Mouse (Mus musculus) bone marrow, adult 2 months (tissue): ENCODE measurements around the gene Rabif. TPM values are rescaled to one million over a fixed set of nuclear protein-coding genes. Genes with fewer than 3 reads are reported as not detected.
"Not testable (repeated sequence)": the region's sequence is repeated elsewhere in the genome, so short reads cannot be mapped to it uniquely, and the experiment has no call there.

Experiments used
- H3K27ac ChIP-seq: fragments of 200-500 bp; 2 replicates; pipeline ENCODE4 v1.5.1; 2012; ENCODE audit warnings: low read depth, mild to moderate bottlenecking, control low read depth, inconsistent platforms, low read length; ENCODE audit not compliant: control insufficient read depth, poor library complexity, insufficient read depth
- H3K4me1 ChIP-seq: fragments of 200-500 bp; 2 replicates; pipeline ENCODE4 v1.6.1; 2011; ENCODE audit warnings: low read length; ENCODE audit not compliant: control insufficient read depth, insufficient read depth
- H3K4me3 ChIP-seq: fragments of 200-500 bp; replicated peaks from 2 replicates; pipeline ENCODE3; 2011; ENCODE audit warnings: mild to moderate bottlenecking, low read depth, low read length, control low read depth; ENCODE audit not compliant: control insufficient read depth
- CTCF ChIP-seq: fragments of 200-500 bp; IDR thresholded peaks from 2 replicates; pipeline ENCODE4 v1.5.1; 2011; ENCODE audit warnings: low read length, control low read depth; ENCODE audit not compliant: control insufficient read depth, insufficient read depth
- POLR2A ChIP-seq: fragments of 200-500 bp; IDR thresholded peaks from 2 replicates; pipeline ENCODE4 v1.6.1; 2011; ENCODE audit warnings: low read depth, mild to moderate bottlenecking, control low read depth, low read length, borderline replicate concordance; ENCODE audit not compliant: control insufficient read depth
- WGBS: fragments of 180-500 bp; shearing (Covaris S2); methylation state at CpG from one replicate; pipeline ENCODE4 v1.1.7; 2018; 5-methylcytosine and 5-hydroxymethylcytosine counted together
- polyA plus RNA-seq: library from polyadenylated mRNA; stranded (reverse); fragments of >200 nt; gene quantifications from 2 replicates; pipeline ENCODE4 v1.2.4, GENCODE M21; 2011; ENCODE audit warnings: low replicate concordance; ENCODE audit not compliant: missing spikeins, insufficient read depth, insufficient read length

Rabif gene
- polyA plus RNA-seq: 10.0 and 10.9 TPM in 2 replicates

DNA sequence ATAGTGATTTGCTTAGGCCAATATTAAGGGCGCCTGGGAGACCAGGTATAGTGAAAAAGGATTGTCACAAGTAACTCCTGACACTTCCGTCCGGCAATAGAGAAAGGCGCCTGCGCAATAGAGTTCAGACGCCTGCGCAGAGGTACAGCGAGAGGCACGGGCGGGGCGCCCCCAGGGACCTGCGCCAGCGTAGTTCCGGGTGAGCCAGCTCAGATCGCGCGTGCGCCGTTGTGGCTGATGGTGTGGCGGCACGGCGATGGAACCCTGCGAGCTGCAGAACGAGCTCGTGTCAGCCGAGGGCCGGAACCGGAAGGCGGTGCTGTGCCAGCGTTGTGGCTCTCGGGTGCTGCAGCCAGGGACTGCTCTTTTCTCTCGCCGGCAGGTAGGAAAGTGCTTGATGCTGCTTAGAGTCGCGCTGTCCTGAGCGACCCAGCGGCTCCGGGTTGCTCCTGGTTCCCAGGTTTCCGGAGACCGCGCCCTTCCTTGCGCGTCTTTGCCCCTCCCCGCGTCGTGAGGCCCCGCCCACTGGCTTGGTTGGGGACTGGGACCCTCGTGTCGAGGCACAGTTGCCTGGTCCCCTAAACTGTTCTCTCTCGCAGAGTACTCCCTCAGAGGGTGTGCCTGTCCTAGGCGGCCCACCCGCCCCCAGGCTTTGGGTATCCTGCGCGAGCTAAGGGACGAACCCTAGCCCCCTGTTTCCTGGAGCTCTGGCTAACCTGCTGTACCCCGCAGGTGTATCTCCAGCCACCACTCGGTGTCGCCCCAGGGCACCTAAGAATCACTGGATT, at the start of gene Rabif:
TSS of gene Rabif (plus strand) at position 221 of the 788 bp plus-strand sequence.
- H3K27ac ChIP-seq: peak within 1 kb of the TSS; percentile 97
- peak within 1 kb of the TSS; percentile 92 for H3K4me3 ChIP-seq
- H3K4me1 ChIP-seq: peaks cover 3% of the 10 kb centered on the region; the same call in 1 of the 2 replicates
- 0% methylated on average over 58 of the region's 58 CpGs for WGBS
- TF ChIP-seq CTCF (peak; percentile 64), POLR2A (peak; percentile 94; the same call in 1 of the 2 replicates)

- no peak overlapping the region for H3K4me3 ChIP-seq
- no peak overlapping the region for H3K27ac ChIP-seq
- WGBS: 77% methylated on average over 2 of the region's 2 CpGs
- no peaks in the 10 kb centered on the region; the same call in 1 of the 2 replicates for H3K4me1 ChIP-seq
- TF ChIP-seq POLR2A (no peak), CTCF (no peak)
Measured at GRCm38 (mm10) chr1:134445418-134445817, 49.0 kb upstream of the Rabif start.

GRCm38 (mm10) chr1:134448537-134448936, 45.9 kb upstream of the Rabif start:
- H3K27ac ChIP-seq, H3K4me3 ChIP-seq, H3K4me1 ChIP-seq: not testable (repeated sequence)
- WGBS: 74% methylated on average over 3 of the region's 3 CpGs

DNA sequence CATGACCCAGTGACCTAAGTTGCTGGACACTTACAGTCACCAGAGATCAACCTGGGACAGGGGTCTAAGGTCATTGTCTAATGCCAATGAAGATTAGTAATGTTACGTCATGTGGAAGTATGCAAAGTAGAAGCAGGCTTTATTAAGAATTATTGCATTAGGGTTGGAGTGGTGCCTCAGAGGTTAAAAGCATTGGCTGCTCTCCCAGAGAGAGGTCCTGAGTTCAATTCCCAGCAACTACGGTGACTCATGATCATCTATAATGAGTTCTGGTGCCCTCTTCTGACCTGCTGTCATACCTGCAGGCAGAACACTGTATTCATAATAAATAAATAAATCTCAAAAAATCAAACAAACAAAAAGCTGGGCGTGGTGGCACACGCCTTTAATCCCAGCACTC, 44.2 kb upstream of the Rabif start:
- 78% methylated on average over 4 of the region's 4 CpGs for WGBS
- Histone ChIP-seq H3K27ac (no peak overlapping the region), H3K4me1 (no peaks in the 10 kb centered on the region), H3K4me3 (no peak overlapping the region)
- TF ChIP-seq POLR2A (no peak), CTCF (no peak)

DNA sequence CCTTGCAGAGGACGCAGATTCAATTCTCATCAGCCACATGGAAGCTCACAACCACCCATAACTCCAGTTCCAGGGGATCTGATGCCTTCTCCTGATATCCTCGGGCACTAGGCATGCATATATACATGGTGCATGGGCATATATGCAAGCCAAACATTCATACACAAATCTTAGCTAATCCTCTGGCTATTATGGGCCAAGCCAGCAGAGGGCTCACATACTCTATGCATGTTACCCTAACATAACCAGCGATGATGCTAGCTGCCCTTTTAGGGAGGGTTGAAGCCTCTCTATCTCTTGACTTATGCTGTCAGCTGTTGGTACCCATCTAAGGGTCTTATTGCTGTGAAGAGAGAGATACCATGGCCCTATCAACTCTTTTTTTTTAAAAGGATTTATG, 43.5 kb upstream of the Rabif start:
- no peak overlapping the region for H3K27ac ChIP-seq
- 25% methylated on average over 3 of the region's 3 CpGs for WGBS

GRCm38 (mm10) chr1:134454904-134455824, 39.3 kb upstream of the Rabif start, which contains the start of gene Klhl12:
TSS of gene Klhl12 (plus strand) at chr1:134455531.
- Histone ChIP-seq H3K4me3 (peak within 1 kb of the TSS; percentile 80), H3K27ac (peak within 1 kb of the TSS; percentile 82), H3K4me1 (peaks cover 2% of the 10 kb centered on the region; the same call in 1 of the 2 replicates)
- WGBS: 1% methylated on average over 61 of the region's 61 CpGs
- peak; percentile 87; the same call in 1 of the 2 replicates for TF ChIP-seq POLR2A
- no peak for TF ChIP-seq CTCF

More for the DNA sequence above, 43.5 kb upstream of the Rabif start:
- Histone ChIP-seq H3K4me3 (no peak overlapping the region), H3K4me1 (no peaks in the 10 kb centered on the region)
- TF ChIP-seq CTCF (peak; percentile 46), POLR2A (no peak)

DNA sequence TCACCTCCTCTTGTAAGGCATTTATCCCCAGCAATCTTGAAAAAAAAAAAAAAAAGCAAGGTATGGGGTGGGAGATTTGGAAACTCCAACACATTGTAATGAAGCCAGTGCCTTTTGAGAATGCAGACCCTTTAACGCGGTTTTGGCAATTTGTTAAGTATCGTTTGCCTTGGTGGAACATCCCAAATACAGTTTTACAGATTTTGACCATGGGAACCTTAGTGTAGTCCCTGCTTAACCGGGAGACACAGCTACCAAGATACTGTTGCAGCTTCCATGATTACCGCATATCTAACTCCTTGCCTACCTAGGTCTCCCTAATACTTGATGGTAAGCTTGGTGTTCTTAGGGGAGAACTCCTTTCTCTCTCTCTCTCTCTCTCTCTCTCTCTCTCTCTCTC, 38.4 kb upstream of the Rabif start:
- WGBS: 23% methylated on average over 5 of the region's 5 CpGs
- Histone ChIP-seq H3K27ac (no peak overlapping the region), H3K4me1 (peaks cover 2% of the 10 kb centered on the region; the same call in 1 of the 2 replicates), H3K4me3 (peak overlapping the region; percentile 80)
- TF ChIP-seq POLR2A (no peak), CTCF (no peak)
